Mouse (Mus musculus) liver, postnatal 0 days (tissue): ENCODE measurements around the gene Pgls.

ENCODE experiments used
- CTCF ChIP-seq: sonication (generic); IDR thresholded peaks from 2 replicates; pipeline ENCODE4 v1.5.1; 2016; ENCODE audit warnings: antibody characterized with exemption, low read depth
- EP300 ChIP-seq: IDR thresholded peaks from 2 replicates; pipeline ENCODE4 v1.6.1; 2016; ENCODE audit warnings: antibody characterized with exemption, low read depth, mild to moderate bottlenecking

GRCm38 (mm10) chr8:71613418-71613817, 21.4 kb downstream of the Pgls start:
- TF ChIP-seq CTCF (no peak), EP300 (no peak)
